8 mouse cellular contexts compared by ENCODE assay signal in the genomic region with DNA sequence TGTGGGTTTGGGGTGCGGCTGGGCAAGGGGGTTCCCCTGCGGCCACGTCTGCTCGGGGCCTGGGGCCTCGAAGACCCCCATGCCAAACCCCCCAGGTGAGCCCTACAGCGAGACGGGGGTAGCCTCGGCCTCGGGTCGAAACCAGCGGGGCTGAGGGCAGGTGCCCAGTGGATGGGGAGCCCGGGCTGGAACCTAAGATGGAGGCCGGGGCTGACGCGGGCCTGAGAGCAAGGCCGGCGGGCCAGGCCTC. TPM values are rescaled to one million over a fixed set of nuclear protein-coding genes. Genes with fewer than 3 reads are reported as not detected.
DNase-seq lines count a peak whose midpoint lies in the region; ATAC-seq and TF ChIP-seq lines count a peak whose summit lies in the region.

No protein-coding gene starts in this region.

- 2% methylated on average over 17 of the region's 17 CpGs for WGBS in lung, adult 2 months
- WGBS in embryonic facial prominence, embryonic 11.5 days: 2% methylated on average over 17 of the region's 17 CpGs
- 1% methylated on average over 17 of the region's 17 CpGs for WGBS in heart, embryonic 14.5 days
- 1% methylated on average over 17 of the region's 17 CpGs for WGBS in liver, embryonic 13.5 days (ENCODE audit: insufficient replicate concordance)
- WGBS in stomach, embryonic 16.5 days: under 1% methylated on average over 17 of the region's 17 CpGs

- TF ChIP-seq POLR2A in lung, adult 2 months (IDR thresholded peaks at IDR 0.05; ENCODE audit: borderline replicate concordance, extremely low read depth, low read depth, low read length): no peak

- peak overlapping the region; percentile 98 for H3K27ac ChIP-seq in embryonic facial prominence, embryonic 11.5 days (replicated peaks; ENCODE audit: low read depth, low read length)
- H3K27ac ChIP-seq in heart, embryonic 14.5 days (replicated peaks in 1 of 2; ENCODE audit: control insufficient read depth in 1 of 2, insufficient read depth in 1 of 2, low read depth in 2 of 2, low read length in 2 of 2): peak overlapping the region; percentile 92 to 98
- H3K27ac ChIP-seq in liver, embryonic 13.5 days: peak overlapping the region; percentile 95
- peak overlapping the region; percentile 99 for H3K27ac ChIP-seq in stomach, embryonic 16.5 days (ENCODE audit: low read length)

- DNase-seq in lung, adult 2 months: no peak
- DNase-seq in lung, adult 18-20 months: no peak
- DNase-seq in embryonic facial prominence, embryonic 11.5 days (ENCODE audit: low spot score): no peak
- no peak for DNase-seq in liver, embryonic 13.5 days
- no peak for DNase-seq in frontal cortex, postnatal 36 days (ENCODE audit: low spot score in 2 of 2)
- DNase-seq in right cerebral cortex, postnatal 36 days (ENCODE audit: low spot score in 2 of 2): no peak

- H3K27me3 ChIP-seq in embryonic facial prominence, embryonic 11.5 days (ENCODE audit: control insufficient read depth, insufficient read depth, low read length): no peaks in the 10 kb centered on the region; the same call in 1 of the 2 replicates
- no peaks in the 10 kb centered on the region for H3K27me3 ChIP-seq in heart, embryonic 14.5 days (ENCODE audit: control insufficient read depth, insufficient read depth, low read length)
- H3K27me3 ChIP-seq in liver, embryonic 13.5 days: no peaks in the 10 kb centered on the region
- H3K27me3 ChIP-seq in stomach, embryonic 16.5 days (ENCODE audit: control insufficient read depth, insufficient read depth, low read length): no peaks in the 10 kb centered on the region

- TF ChIP-seq CTCF in lung, adult 2 months (IDR thresholded peaks at IDR 0.05; ENCODE audit: insufficient read depth, low read length): no peak

- peak overlapping the region; percentile 92 for H3K4me2 ChIP-seq in embryonic facial prominence, embryonic 11.5 days (ENCODE audit: low read depth, low read length)
- peak overlapping the region; percentile 79 for H3K4me2 ChIP-seq in heart, embryonic 14.5 days (ENCODE audit: low read length)
- H3K4me2 ChIP-seq in liver, embryonic 13.5 days: peak overlapping the region; percentile 99
- H3K4me2 ChIP-seq in stomach, embryonic 16.5 days (ENCODE audit: low read depth, low read length): peak overlapping the region; percentile 96

- no peaks in the 10 kb centered on the region for H3K9me3 ChIP-seq in embryonic facial prominence, embryonic 11.5 days (replicated peaks; ENCODE audit: control insufficient read depth, low read length)
- H3K9me3 ChIP-seq in heart, embryonic 14.5 days (ENCODE audit: control insufficient read depth, low read length): no peaks in the 10 kb centered on the region
- H3K9me3 ChIP-seq in liver, embryonic 13.5 days (replicated peaks): no peaks in the 10 kb centered on the region
- H3K9me3 ChIP-seq in stomach, embryonic 16.5 days (replicated peaks; ENCODE audit: control insufficient read depth, low read length): no peaks in the 10 kb centered on the region

- ATAC-seq in embryonic facial prominence, embryonic 11.5 days (replicated peaks; ENCODE audit: insufficient number of reproducible peaks, low FRiP score, low TSS enrichment, low read depth): peak; percentile 60
- ATAC-seq in heart, embryonic 14.5 days (ENCODE audit: insufficient number of reproducible peaks, insufficient read depth, low FRiP score, low read depth): peak; percentile 51
- ATAC-seq in liver, embryonic 13.5 days (ENCODE audit: low read depth): peak; percentile 64
- peak; percentile 70 for ATAC-seq in stomach, embryonic 16.5 days (ENCODE audit: insufficient read depth, low FRiP score)

- no peaks in the 10 kb centered on the region for H3K36me3 ChIP-seq in embryonic facial prominence, embryonic 11.5 days (replicated peaks; ENCODE audit: control insufficient read depth, insufficient read depth, low read depth, low read length)
- peaks cover 27% of the 10 kb centered on the region for H3K36me3 ChIP-seq in heart, embryonic 14.5 days (ENCODE audit: control insufficient read depth, insufficient read depth, low read length)
- peaks cover 22% of the 10 kb centered on the region for H3K36me3 ChIP-seq in liver, embryonic 13.5 days
- H3K36me3 ChIP-seq in stomach, embryonic 16.5 days (ENCODE audit: control insufficient read depth, insufficient read depth, low read length): peaks cover 8% of the 10 kb centered on the region; the same call in 1 of the 2 replicates

- H3K4me1 ChIP-seq in lung, adult 2 months (ENCODE audit: control insufficient read depth, insufficient read depth, low read length): peaks cover 28% of the 10 kb centered on the region
- peaks cover 13% of the 10 kb centered on the region for H3K4me1 ChIP-seq in embryonic facial prominence, embryonic 11.5 days (ENCODE audit: control insufficient read depth, insufficient read depth, low read length)
- peaks cover 8 to 34% of the 10 kb centered on the region in 2 experiments for H3K4me1 ChIP-seq in heart, embryonic 14.5 days (ENCODE audit: control insufficient read depth in 2 of 2, insufficient read depth in 2 of 2, low read length in 2 of 2)
- H3K4me1 ChIP-seq in liver, embryonic 13.5 days (replicated peaks): peaks cover 61% of the 10 kb centered on the region
- peaks cover 42% of the 10 kb centered on the region for H3K4me1 ChIP-seq in stomach, embryonic 16.5 days (ENCODE audit: control insufficient read depth, insufficient read depth, low read length)

- H3K9ac ChIP-seq in embryonic facial prominence, embryonic 11.5 days (replicated peaks; ENCODE audit: low read length): peak overlapping the region; percentile 97
- peak overlapping the region; percentile 94 for H3K9ac ChIP-seq in heart, embryonic 14.5 days (ENCODE audit: low read length)
- H3K9ac ChIP-seq in liver, embryonic 13.5 days: peak overlapping the region; percentile 97
- peak overlapping the region; percentile 94 for H3K9ac ChIP-seq in stomach, embryonic 16.5 days (ENCODE audit: low read length)

- peak overlapping the region; percentile 54 for H3K4me3 ChIP-seq in lung, adult 2 months (replicated peaks; ENCODE audit: extremely low read depth, low read depth, low read length)
- peak overlapping the region; percentile 80 for H3K4me3 ChIP-seq in embryonic facial prominence, embryonic 11.5 days (ENCODE audit: low read depth, low read length)
- H3K4me3 ChIP-seq in heart, embryonic 14.5 days (ENCODE audit: control insufficient read depth in 1 of 2, insufficient read depth in 1 of 2, low read depth in 1 of 2, low read length in 2 of 2): peak overlapping the region; percentile 83 to 85
- peak overlapping the region; percentile 91 for H3K4me3 ChIP-seq in liver, embryonic 13.5 days (replicated peaks)
- H3K4me3 ChIP-seq in stomach, embryonic 16.5 days (replicated peaks; ENCODE audit: low read length): peak overlapping the region; percentile 84

RNA-seq across cellular contexts. Expression of gene Nsd1, which starts 1.3 kb away (rescaled TPM):
- 16.7 and 21.6 TPM in 2 replicates for polyA plus RNA-seq in lung, adult 2 months (2012; rRNA removed)
- polyA plus RNA-seq in embryonic facial prominence, embryonic 11.5 days (2014; fragmentation: Nextera tagmentation; extraction: Ambion mirVana): 62.3 and 67.4 TPM in 2 replicates
- polyA plus RNA-seq in heart, embryonic 14.5 days (2014; fragmentation: Nextera tagmentation; extraction: Ambion mirVana): 53.5 and 57.3 TPM in 2 replicates
- polyA plus RNA-seq in liver, embryonic 13.5 days (2015; fragmentation: Nextera tagmentation; extraction: Ambion mirVana): 15.5 and 19.8 TPM in 2 replicates
- 37.9 and 44.6 TPM in 2 replicates for polyA plus RNA-seq in stomach, embryonic 16.5 days (2015; fragmentation: Nextera tagmentation; extraction: Ambion mirVana)

RNA-seq across cellular contexts. Expression of gene Fgfr4, which starts 58.5 kb away (rescaled TPM):
- 63.3 TPM in 2 replicates for polyA plus RNA-seq in lung, adult 2 months (2012; rRNA removed)
- 1.4 and 1.6 TPM in 2 replicates for polyA plus RNA-seq in embryonic facial prominence, embryonic 11.5 days (2014; fragmentation: Nextera tagmentation; extraction: Ambion mirVana)
- polyA plus RNA-seq in heart, embryonic 14.5 days (2014; fragmentation: Nextera tagmentation; extraction: Ambion mirVana): 0.39 and 0.40 TPM in 2 replicates
- polyA plus RNA-seq in liver, embryonic 13.5 days (2015; fragmentation: Nextera tagmentation; extraction: Ambion mirVana): 4.2 and 5.4 TPM in 2 replicates
- polyA plus RNA-seq in stomach, embryonic 16.5 days (2015; fragmentation: Nextera tagmentation; extraction: Ambion mirVana): 6.8 and 7.8 TPM in 2 replicates
